Mouse (Mus musculus) neural tube, embryonic 13.5 days (tissue): ENCODE data around the gene Blvra. TPM values are rescaled to one million over a fixed set of nuclear protein-coding genes. Genes with fewer than 3 reads are reported as not detected.
A peak's percentile ranks its signal among the peaks of the same experiment; 100 is the strongest.
"Not testable (repeated sequence)": the region's sequence is repeated elsewhere in the genome, so short reads cannot be mapped to it uniquely, and the experiment has no call there.

Experiments used
- ATAC-seq: fragments of 200-750 bp; cut with Nextera tagmentation; 2 replicates; pipeline ENCODE4 v1.8.0; 2017; ENCODE audit warnings: low read depth, mild to moderate bottlenecking, moderate TSS enrichment, moderate library complexity
- H3K27ac ChIP-seq: fragments of 300-500 bp; sonication (generic); replicated peaks from 2 replicates; pipeline ENCODE4 v1.5.1; 2015; ENCODE audit warnings: moderate library complexity, mild to moderate bottlenecking, inconsistent platforms
- H3K27me3 ChIP-seq: fragments of 300-500 bp; sonication (generic); 2 replicates; pipeline ENCODE4 v1.6.1; 2015; ENCODE audit warnings: mild to moderate bottlenecking, inconsistent platforms
- H3K36me3 ChIP-seq: fragments of 300-500 bp; sonication (generic); 2 replicates; pipeline ENCODE4 v1.6.1; 2015; ENCODE audit warnings: mild to moderate bottlenecking, inconsistent platforms
- H3K4me1 ChIP-seq: fragments of 300-500 bp; sonication (generic); replicated peaks from 2 replicates; pipeline ENCODE4 v1.6.1; 2015; ENCODE audit warnings: inconsistent platforms
- H3K4me2 ChIP-seq: fragments of 300-500 bp; sonication (generic); 2 replicates; pipeline ENCODE4 v1.6.1; 2015; ENCODE audit warnings: inconsistent platforms, mild to moderate bottlenecking, moderate library complexity
- H3K4me3 ChIP-seq: fragments of 300-500 bp; sonication (generic); 2 replicates; pipeline ENCODE4 v1.5.1; 2015; ENCODE audit warnings: mild to moderate bottlenecking, inconsistent platforms
- H3K9ac ChIP-seq: fragments of 300-500 bp; sonication (generic); 2 replicates; pipeline ENCODE4 v1.6.1; 2015; ENCODE audit warnings: moderate library complexity, mild to moderate bottlenecking, inconsistent platforms
- H3K9me3 ChIP-seq: fragments of 300-500 bp; sonication (generic); 2 replicates; pipeline ENCODE4 v1.6.1; 2016; ENCODE audit warnings: inconsistent platforms
- WGBS: fragments of 180-500 bp; shearing (Covaris S2); methylation state at CpG from one replicate; pipeline ENCODE4 v1.1.7; 2015; 5-methylcytosine and 5-hydroxymethylcytosine counted together
- polyA plus RNA-seq: library from polyadenylated mRNA; unstranded; fragments of >200 nt; fragmentation: Nextera tagmentation; extraction: Ambion mirVana; gene quantifications from 2 replicates; pipeline ENCODE4 v1.2.1, GENCODE M21; 2015

Blvra gene
- polyA plus RNA-seq, result 32.2 and 33.7 TPM in 2 replicates

- WGBS, result under 1% methylated on average over 31 of the region's 32 CpGs
- Histone ChIP-seq H3K4me3 (peak within 1 kb of the TSS; percentile 62), H3K27me3 (no peaks in the 10 kb centered on the region), H3K27ac (peak within 1 kb of the TSS; percentile 42), H3K9me3 (no peaks in the 10 kb centered on the region), H3K9ac (peak within 1 kb of the TSS; percentile 80), H3K36me3 (peaks cover 15% of the 10 kb centered on the region), H3K4me2 (peak within 1 kb of the TSS; percentile 66), H3K4me1 (peaks cover 13% of the 10 kb centered on the region)
- peak; percentile 100 for ATAC-seq
Observed at GRCm38 (mm10) chr2:127070435-127070841, at the start of gene Blvra. Gene Blvra, plus strand, starts transcription at chr2:127070665.

- no peak for ATAC-seq
- no peaks in the 10 kb centered on the region for H3K9me3 ChIP-seq
- H3K4me2 ChIP-seq, result no peak overlapping the region
- whole genome bisulfite sequencing, result 95% methylated on average over 9 of the region's 9 CpGs
- H3K27me3 ChIP-seq, result no peaks in the 10 kb centered on the region
- no peaks in the 10 kb centered on the region for H3K4me1 ChIP-seq
- no peak overlapping the region for H3K9ac ChIP-seq
- H3K4me3 ChIP-seq, result no peak overlapping the region
- H3K36me3 ChIP-seq, result peaks cover 61% of the 10 kb centered on the region
- no peak overlapping the region for H3K27ac ChIP-seq
Observed at GRCm38 (mm10) chr2:127035006-127035605, 35.4 kb upstream of the Blvra start.

GRCm38 (mm10) chr2:127037299-127037698, 33.2 kb upstream of the Blvra start:
- H3K4me3 ChIP-seq, result no peak overlapping the region
- H3K9me3 ChIP-seq, result no peaks in the 10 kb centered on the region
- WGBS, result 97% methylated on average over 4 of the region's 4 CpGs
- H3K4me2 ChIP-seq, result no peak overlapping the region
- H3K9ac ChIP-seq, result no peak overlapping the region
- no peak for ATAC-seq
- peaks cover 53% of the 10 kb centered on the region for H3K36me3 ChIP-seq
- no peaks in the 10 kb centered on the region for H3K4me1 ChIP-seq
- H3K27ac ChIP-seq, result no peak overlapping the region
- no peaks in the 10 kb centered on the region for H3K27me3 ChIP-seq

- WGBS, result 95% methylated on average over 9 of the region's 9 CpGs
- H3K4me1 ChIP-seq, result no peaks in the 10 kb centered on the region
- no peak overlapping the region for H3K4me3 ChIP-seq
- H3K36me3 ChIP-seq, result peaks cover 71% of the 10 kb centered on the region
- H3K4me2 ChIP-seq, result no peak overlapping the region
- ATAC-seq, result no peak
- H3K27me3 ChIP-seq, result no peaks in the 10 kb centered on the region
- H3K9ac ChIP-seq, result no peak overlapping the region
- H3K27ac ChIP-seq, result no peak overlapping the region
- no peaks in the 10 kb centered on the region for H3K9me3 ChIP-seq
Observed at GRCm38 (mm10) chr2:127061471-127061870, 9.0 kb upstream of the Blvra start.

- Histone ChIP-seq H3K27me3 (no peaks in the 10 kb centered on the region), H3K4me1 (peaks cover 13% of the 10 kb centered on the region), H3K36me3 (peaks cover 19% of the 10 kb centered on the region), H3K4me2 (no peak overlapping the region), H3K9me3 (no peaks in the 10 kb centered on the region), H3K9ac (no peak overlapping the region), H3K4me3 (no peak overlapping the region), H3K27ac (no peak overlapping the region)
- 83% methylated on average over 7 of the region's 7 CpGs for WGBS
- no peak for ATAC-seq
Observed at GRCm38 (mm10) chr2:127068806-127069205, 1.7 kb upstream of the Blvra start.

- 16% methylated on average over 11 of the region's 11 CpGs for WGBS
- no peaks in the 10 kb centered on the region for H3K27me3 ChIP-seq
- no peak overlapping the region for H3K27ac ChIP-seq
- no peaks in the 10 kb centered on the region for H3K9me3 ChIP-seq
- peak overlapping the region; percentile 66 for H3K4me2 ChIP-seq
- peak overlapping the region; percentile 62 for H3K4me3 ChIP-seq
- H3K36me3 ChIP-seq, result peaks cover 15% of the 10 kb centered on the region
- peaks cover 13% of the 10 kb centered on the region for H3K4me1 ChIP-seq
- peak overlapping the region; percentile 80 for H3K9ac ChIP-seq
- no peak; the same call in 1 of the 2 replicates for ATAC-seq
Observed at GRCm38 (mm10) chr2:127069781-127070434, 557 bp upstream of the Blvra start.

GRCm38 (mm10) chr2:127070879-127071278, 414 bp downstream of the Blvra start:
- peak overlapping the region; percentile 66 for H3K4me2 ChIP-seq
- no peaks in the 10 kb centered on the region for H3K27me3 ChIP-seq
- peaks cover 15% of the 10 kb centered on the region for H3K36me3 ChIP-seq
- ATAC-seq, result peak; percentile 49; the same call in 1 of the 2 replicates
- no peaks in the 10 kb centered on the region for H3K9me3 ChIP-seq
- peak overlapping the region; percentile 80 for H3K9ac ChIP-seq
- peaks cover 13% of the 10 kb centered on the region for H3K4me1 ChIP-seq
- H3K27ac ChIP-seq, result peak overlapping the region; percentile 42
- peak overlapping the region; percentile 62 for H3K4me3 ChIP-seq
- WGBS, result 12% methylated on average over 9 of the region's 9 CpGs

GRCm38 (mm10) chr2:127074116-127074515, 3.7 kb downstream of the Blvra start:
- Histone ChIP-seq H3K9me3 (no peaks in the 10 kb centered on the region), H3K4me2 (no peak overlapping the region), H3K9ac (no peak overlapping the region), H3K27me3 (no peaks in the 10 kb centered on the region), H3K27ac (no peak overlapping the region), H3K36me3 (no peaks in the 10 kb centered on the region), H3K4me3 (no peak overlapping the region), H3K4me1 (peaks cover 13% of the 10 kb centered on the region)
- ATAC-seq, result no peak
- 95% methylated on average over 2 of the region's 2 CpGs for WGBS

- Histone ChIP-seq H3K4me2 (no peak overlapping the region), H3K36me3 (no peaks in the 10 kb centered on the region), H3K27ac (no peak overlapping the region), H3K9me3 (no peaks in the 10 kb centered on the region), H3K9ac (no peak overlapping the region), H3K4me1 (no peaks in the 10 kb centered on the region), H3K4me3 (no peak overlapping the region), H3K27me3 (no peaks in the 10 kb centered on the region)
- ATAC-seq, result no peak
- WGBS, result 80% methylated on average over 9 of the region's 9 CpGs
Observed at GRCm38 (mm10) chr2:127077611-127078010, 7.1 kb downstream of the Blvra start.

GRCm38 (mm10) chr2:127079066-127079465, 8.6 kb downstream of the Blvra start:
- 72% methylated on average over 2 of the region's 2 CpGs for WGBS
- not testable (repeated sequence) for H3K9ac ChIP-seq, H3K4me3 ChIP-seq, H3K36me3 ChIP-seq, H3K4me2 ChIP-seq, H3K27ac ChIP-seq, H3K27me3 ChIP-seq, H3K9me3 ChIP-seq, H3K4me1 ChIP-seq, ATAC-seq

GRCm38 (mm10) chr2:127079881-127080590, 9.6 kb downstream of the Blvra start:
- no peaks in the 10 kb centered on the region for H3K4me1 ChIP-seq
- 92% methylated on average over 11 of the region's 11 CpGs for WGBS
- H3K36me3 ChIP-seq, result no peaks in the 10 kb centered on the region
- no peak overlapping the region for H3K9ac ChIP-seq
- no peaks in the 10 kb centered on the region for H3K27me3 ChIP-seq
- no peak overlapping the region for H3K27ac ChIP-seq
- ATAC-seq, result no peak
- H3K4me3 ChIP-seq, result no peak overlapping the region
- H3K9me3 ChIP-seq, result no peaks in the 10 kb centered on the region
- H3K4me2 ChIP-seq, result no peak overlapping the region

GRCm38 (mm10) chr2:127080591-127081218, 10.2 kb downstream of the Blvra start:
- no peak overlapping the region for H3K4me3 ChIP-seq
- H3K9me3 ChIP-seq, result no peaks in the 10 kb centered on the region
- H3K4me1 ChIP-seq, result no peaks in the 10 kb centered on the region
- H3K27ac ChIP-seq, result no peak overlapping the region
- 93% methylated on average over 11 of the region's 11 CpGs for WGBS
- no peak overlapping the region for H3K4me2 ChIP-seq
- H3K36me3 ChIP-seq, result no peaks in the 10 kb centered on the region
- no peaks in the 10 kb centered on the region for H3K27me3 ChIP-seq
- no peak for ATAC-seq
- H3K9ac ChIP-seq, result no peak overlapping the region
